Mouse (Mus musculus): ENCODE results near the gene Lmtk2. TPM values are rescaled to one million over a fixed set of nuclear protein-coding genes. Genes with fewer than 3 reads are reported as not detected.

The Lmtk2 gene
- total RNA-seq, 2 experiments from 2014 or later, result 33.6 to 34.1 TPM

DNA sequence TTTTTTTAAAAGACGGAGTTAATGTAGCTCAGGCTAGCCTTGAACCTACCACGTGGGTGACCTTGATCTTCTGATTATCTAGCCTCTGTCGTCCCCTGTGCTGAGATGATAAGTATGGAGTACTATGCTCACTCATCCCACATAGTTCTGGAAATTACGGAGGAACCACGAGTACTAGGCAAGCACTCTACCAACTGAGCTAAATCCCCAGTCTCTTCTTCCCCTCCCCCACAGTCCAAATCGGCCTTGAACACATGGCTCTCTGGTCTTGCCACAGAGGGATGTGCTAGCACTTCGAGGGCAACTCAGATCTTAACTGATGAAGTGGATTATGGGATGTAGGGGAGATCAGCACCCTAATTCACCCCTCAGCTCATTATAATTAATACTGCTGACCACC is 117.8 kb downstream of the Lmtk2 start:
- peak; percentile 39 to 62 for DNase-seq

DNA sequence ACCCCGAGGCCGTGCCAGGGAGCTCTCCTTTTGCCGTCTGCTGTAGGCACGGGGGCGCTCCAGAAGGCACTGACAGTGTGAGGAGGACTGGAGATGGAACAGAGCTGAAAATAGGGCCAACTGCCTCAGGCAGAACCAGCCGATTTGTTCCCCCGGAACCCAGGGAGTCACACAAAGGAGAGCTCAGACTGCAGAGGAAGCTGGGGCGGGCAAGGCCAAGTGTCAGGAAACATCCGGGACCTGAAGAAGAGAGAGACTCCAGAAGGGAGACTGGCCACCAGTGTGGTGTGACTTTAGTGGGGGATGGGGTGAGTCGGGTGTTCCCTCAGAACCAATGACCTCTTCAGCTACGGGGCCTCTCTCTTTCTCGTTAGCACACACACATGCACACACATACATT is 119.1 kb downstream of the Lmtk2 start:
- peak; percentile 42 to 64 for DNase-seq

DNA sequence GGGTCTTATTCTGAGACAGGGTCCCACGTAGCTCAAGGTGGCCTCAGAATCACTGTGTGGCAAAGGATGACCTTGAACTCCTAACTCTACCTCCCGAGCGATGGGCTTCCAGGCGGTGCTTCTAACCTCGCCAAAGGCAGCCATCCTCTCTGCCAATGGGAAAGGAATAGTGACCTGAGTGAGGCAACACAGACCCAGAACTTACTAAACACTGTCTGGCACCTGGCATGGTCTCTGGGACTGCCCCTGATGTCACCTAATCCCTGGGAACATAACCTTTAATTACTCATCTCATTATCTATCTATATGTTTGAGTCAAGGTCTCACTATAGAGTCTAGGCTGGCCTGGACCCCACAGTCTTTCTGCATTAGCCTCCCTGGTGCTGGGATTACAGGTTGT is 119.7 kb downstream of the Lmtk2 start:
- no peak for DNase-seq

GRCm38 (mm10) chr5:144221305-144221704 is 121.1 kb downstream of the Lmtk2 start:
- peak; percentile 58 to 59 for DNase-seq

- DNase-seq, result peak; percentile 63 to 75
Measured at GRCm38 (mm10) chr5:144222811-144223502, 122.7 kb downstream of the Lmtk2 start.

- peak; percentile 97 to 98 for DNase-seq
Measured at GRCm38 (mm10) chr5:144223503-144223862, 123.2 kb downstream of the Lmtk2 start, which contains the start of gene Tecpr1. Tecpr1 (minus strand) TSS chr5:144223615.

- peak in 1 of 2 experiments; percentile 30 for DNase-seq
Measured at GRCm38 (mm10) chr5:144223899-144224816, 123.9 kb downstream of the Lmtk2 start.

DNA sequence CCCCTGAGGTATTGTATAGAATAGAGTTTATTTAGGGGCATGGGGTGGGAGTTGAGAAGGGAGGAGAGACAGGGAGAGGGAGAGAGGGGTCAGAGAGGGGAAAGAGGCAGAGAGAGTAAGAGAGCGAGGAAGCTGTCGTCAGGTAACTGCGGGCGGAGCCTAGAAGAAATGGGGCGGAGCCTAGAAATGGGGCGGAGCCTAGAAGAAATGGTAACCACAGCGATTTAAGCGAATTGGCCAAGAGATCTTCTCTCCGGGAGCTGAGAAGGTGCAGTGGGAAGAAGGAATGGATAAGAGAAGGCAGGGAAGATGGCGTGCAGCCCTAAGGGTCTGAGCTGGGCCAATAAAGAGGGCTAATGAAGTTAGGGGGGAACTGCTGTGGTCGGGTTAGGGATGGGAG is 126.0 kb downstream of the Lmtk2 start:
- DNase-seq, result no peak

DNA sequence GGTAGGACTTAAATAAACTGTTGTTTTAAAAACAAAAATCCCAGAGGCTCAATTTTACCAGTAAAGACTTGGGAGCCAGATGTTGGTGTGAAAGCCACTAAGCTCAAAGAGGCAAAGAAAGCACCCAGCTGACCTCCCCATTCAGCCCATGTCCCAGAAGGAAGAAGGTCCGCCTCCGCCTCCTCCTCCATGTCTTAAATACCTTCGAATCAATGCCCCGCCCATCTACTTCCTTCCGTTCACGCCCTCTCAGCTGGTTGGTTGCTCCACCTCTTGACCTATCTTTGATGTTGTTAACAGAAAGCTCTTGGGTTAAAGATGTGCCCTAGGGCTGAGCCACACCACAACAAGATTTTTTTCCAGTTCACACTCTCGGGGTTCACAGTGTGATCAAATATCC is 130.0 kb downstream of the Lmtk2 start:
- DNase-seq, result no peak

GRCm38 (mm10) chr5:144231410-144231809 is 131.2 kb downstream of the Lmtk2 start:
- no peak for DNase-seq

DNA sequence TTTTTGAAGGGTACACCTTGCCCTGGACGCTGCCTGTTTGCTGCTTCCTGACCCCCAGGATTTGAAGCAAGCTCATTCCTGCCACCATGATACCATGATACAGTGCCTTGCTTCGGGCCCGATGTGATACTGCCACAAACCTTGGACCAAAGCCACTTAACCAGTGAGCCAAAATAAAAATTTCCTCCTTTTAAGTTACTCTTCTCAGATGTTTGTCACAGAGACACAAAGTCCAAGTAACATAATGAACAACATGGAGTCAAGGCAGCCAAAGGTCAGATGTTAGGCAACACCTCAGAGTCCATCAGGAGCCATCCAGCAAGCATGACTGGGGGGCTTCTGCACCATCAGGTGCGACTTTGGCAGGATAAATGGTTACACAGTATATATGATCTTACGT is 132.3 kb downstream of the Lmtk2 start:
- DNase-seq, result no peak

- DNase-seq, result no peak
Measured at GRCm38 (mm10) chr5:144234222-144234621, 134.0 kb downstream of the Lmtk2 start.

DNA sequence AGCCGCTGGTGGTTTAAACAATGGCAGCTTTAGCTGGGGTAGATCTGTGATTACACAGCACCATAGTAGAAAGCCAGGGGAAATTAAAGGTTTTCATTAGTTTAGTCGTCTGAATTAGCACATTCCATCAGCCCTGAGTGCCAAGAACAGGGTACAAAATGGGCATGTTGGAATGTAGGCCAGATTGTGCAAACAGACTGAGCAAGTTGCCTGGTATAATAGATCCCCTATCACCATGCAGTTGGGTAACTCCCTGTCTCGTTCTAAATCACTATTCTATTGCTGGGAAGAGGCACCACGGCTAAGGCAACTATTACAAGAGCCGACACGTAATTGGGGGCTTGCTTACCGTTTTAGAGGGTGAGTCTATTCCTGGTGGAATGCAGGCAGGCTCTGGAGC is 134.5 kb downstream of the Lmtk2 start:
- no peak for DNase-seq

Other genes with a start within 250 kb of the Lmtk2 start
- not detected for gene Ankrd61, start 202.8 kb upstream of the Lmtk2 start, total RNA-seq (2021)
- gene Aimp2, start 190.6 kb upstream of the Lmtk2 start, total RNA-seq (2021), result 10 to 100 TPM; 38.3 to 39.0 TPM
- 1 to 10 TPM; 9.3 to 9.4 TPM for gene Pms2, start 190.5 kb upstream of the Lmtk2 start, total RNA-seq (2021)
- under 1 TPM in 1 of 2 experiments, not detected in 1; 0.46 TPM for gene Gm42421, start 172.3 kb upstream of the Lmtk2 start, total RNA-seq (2021)
- gene Rsph10b, start 167.4 kb upstream of the Lmtk2 start, total RNA-seq (2021), result 1 to 10 TPM; 1.8 to 8.8 TPM
- gene Ccz1, start 85.6 kb upstream of the Lmtk2 start, total RNA-seq (2021), result 10 to 100 TPM; 54.1 to 62.9 TPM
- not detected for gene Ocm, start 73.8 kb upstream of the Lmtk2 start, total RNA-seq (2021)
- under 1 TPM; 0.69 to 0.86 TPM for gene Bhlha15, start 89.8 kb downstream of the Lmtk2 start, total RNA-seq (2021)
- 100 to 1,000 TPM in 1 of 2 experiments, 10 to 100 TPM in 1; 92.8 to 111 TPM for gene Tecpr1, start 123.2 kb downstream of the Lmtk2 start, total RNA-seq (2021)
- gene Bri3, start 144.0 kb downstream of the Lmtk2 start, total RNA-seq (2021), result 100 to 1,000 TPM; 115 to 151 TPM